Mouse (Mus musculus) kidney, adult 2 months (tissue): ENCODE data around the gene Igsf11. TPM values are rescaled to one million over a fixed set of nuclear protein-coding genes. Genes with fewer than 3 reads are reported as not detected.

ENCODE experiments used
- DNase-seq: peaks from one replicate; pipeline ENCODE4 v3.0.0; 2021
- H3K27ac ChIP-seq: fragments of 200-500 bp; 2 replicates; pipeline ENCODE4 v1.5.1; 2012; ENCODE audit warnings: low read depth, low read length, control low read depth, inconsistent platforms; ENCODE audit not compliant: insufficient read depth
- H3K27me3 ChIP-seq: fragments of 200-500 bp; replicated peaks from 2 replicates; pipeline ENCODE4 v1.6.1; 2012; ENCODE audit warnings: mild to moderate bottlenecking, moderate library complexity, low read length, inconsistent platforms; ENCODE audit not compliant: control insufficient read depth, insufficient read depth
- H3K36me3 ChIP-seq: fragments of 200-500 bp; 2 replicates; pipeline ENCODE4 v1.6.1; 2012; ENCODE audit warnings: mild to moderate bottlenecking, moderate library complexity, low read length, inconsistent platforms; ENCODE audit not compliant: control insufficient read depth, insufficient read depth
- H3K4me1 ChIP-seq: fragments of 200-500 bp; 2 replicates; pipeline ENCODE4 v1.6.1; 2011; ENCODE audit warnings: low read length; ENCODE audit not compliant: control insufficient read depth, insufficient read depth
- H3K4me3 ChIP-seq: fragments of 200-500 bp; 2 replicates; pipeline ENCODE4 v1.5.1; 2011; ENCODE audit warnings: mild to moderate bottlenecking, low read depth, low read length, control low read depth; ENCODE audit not compliant: insufficient read depth
- CTCF ChIP-seq: fragments of 200-500 bp; conservative IDR thresholded peaks from 2 replicates; pipeline ENCODE4 v1.5.1; 2011; ENCODE audit warnings: low read depth, mild to moderate bottlenecking, control low read depth, low read length, moderate library complexity, mixed read lengths; ENCODE audit not compliant: insufficient read depth, insufficient read length
- POLR2A ChIP-seq: fragments of 200-500 bp; IDR thresholded peaks from one replicate; pipeline ENCODE4 v1.6.1; 2011; ENCODE audit warnings: low read depth, low read length, control low read depth
- WGBS: fragments of 180-500 bp; shearing (Covaris S2); methylation state at CpG from one replicate; pipeline ENCODE4 v1.1.7; 2018; 5-methylcytosine and 5-hydroxymethylcytosine counted together
- polyA plus RNA-seq: library from polyadenylated mRNA; depleted of rRNA; stranded (reverse); fragments of >200 nt; gene quantifications from 2 replicates; pipeline ENCODE4 v1.2.3, GENCODE M21; 2012

Gene Igsf11
- polyA plus RNA-seq, 1 experiment, result 79.1 TPM

GRCm38 (mm10) chr16:38947141-38947879 is 54.8 kb downstream of the Igsf11 start:
- no peak for DNase-seq
- WGBS, result 76% methylated on average over 7 of the region's 7 CpGs
- TF ChIP-seq CTCF (no peak), POLR2A (no peak)

GRCm38 (mm10) chr16:38948441-38948840 is 56.0 kb downstream of the Igsf11 start:
- 67% methylated on average over 5 of the region's 5 CpGs for WGBS

More at GRCm38 (mm10) chr16:38947141-38947879, 54.8 kb downstream of the Igsf11 start:
- no peak overlapping the region for H3K4me3 ChIP-seq
- no peaks in the 10 kb centered on the region for H3K36me3 ChIP-seq
- H3K4me1 ChIP-seq, result peaks cover 26% of the 10 kb centered on the region
- H3K27ac ChIP-seq, result peak overlapping the region; percentile 44
- H3K27me3 ChIP-seq, result no peaks in the 10 kb centered on the region

DNA sequence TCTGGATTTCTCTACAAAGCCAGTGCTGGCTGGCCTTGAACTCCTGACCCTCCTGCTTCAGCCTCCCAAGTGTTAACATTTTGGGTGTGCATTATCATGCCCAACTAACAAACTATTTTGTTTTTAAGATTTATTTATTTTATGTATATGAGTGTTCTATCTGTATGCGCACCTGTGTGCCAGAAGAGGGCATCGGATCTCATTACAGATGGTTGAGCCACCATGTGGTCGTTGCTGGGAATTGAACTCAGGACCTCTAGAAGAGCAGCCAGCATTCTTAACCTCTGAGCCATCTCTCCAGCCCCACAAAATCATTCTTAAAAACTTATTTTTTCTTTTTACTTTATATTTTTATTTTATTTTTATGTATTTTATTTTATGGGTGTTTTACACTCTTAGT is 60.4 kb downstream of the Igsf11 start:
- TF ChIP-seq POLR2A (no peak), CTCF (0 out of 2 replicates have a peak, but pooled peaks have one; percentile 15)
- H3K27ac ChIP-seq, result no peak overlapping the region
- no peak for DNase-seq
- no peaks in the 10 kb centered on the region for H3K27me3 ChIP-seq
- H3K36me3 ChIP-seq, result no peaks in the 10 kb centered on the region
- 94% methylated on average over 3 of the region's 3 CpGs for WGBS
- peaks cover under 1% of the 10 kb centered on the region; the same call in 1 of the 2 replicates for H3K4me1 ChIP-seq
- no peak overlapping the region for H3K4me3 ChIP-seq

More at GRCm38 (mm10) chr16:38948441-38948840, 56.0 kb downstream of the Igsf11 start:
- Histone ChIP-seq H3K27ac (peak overlapping the region; percentile 8), H3K27me3 (no peaks in the 10 kb centered on the region), H3K36me3 (no peaks in the 10 kb centered on the region), H3K4me3 (no peak overlapping the region), H3K4me1 (peaks cover 26% of the 10 kb centered on the region)
- TF ChIP-seq POLR2A (no peak), CTCF (no peak)
- no peak for DNase-seq

GRCm38 (mm10) chr16:38953821-38954220 is 61.4 kb downstream of the Igsf11 start:
- 88% methylated on average over 6 of the region's 6 CpGs for WGBS
- no peak overlapping the region for H3K4me3 ChIP-seq
- no peaks in the 10 kb centered on the region for H3K36me3 ChIP-seq
- no peaks in the 10 kb centered on the region; the same call in 1 of the 2 replicates for H3K4me1 ChIP-seq
- no peak for DNase-seq
- H3K27ac ChIP-seq, result no peak overlapping the region
- TF ChIP-seq CTCF (no peak), POLR2A (no peak)
- H3K27me3 ChIP-seq, result no peaks in the 10 kb centered on the region

- no peak for DNase-seq
- WGBS, result 85% methylated on average over 16 of the region's 16 CpGs
Observed at GRCm38 (mm10) chr16:38954501-38955288, 62.2 kb downstream of the Igsf11 start.

GRCm38 (mm10) chr16:38955296-38955695 is 62.8 kb downstream of the Igsf11 start:
- 87% methylated on average over 5 of the region's 5 CpGs for WGBS
- TF ChIP-seq POLR2A, result no peak
- TF ChIP-seq CTCF, result no peak
- no peak for DNase-seq
- H3K4me1 ChIP-seq, result no peaks in the 10 kb centered on the region; the same call in 1 of the 2 replicates
- H3K27me3 ChIP-seq, result no peaks in the 10 kb centered on the region
- H3K27ac ChIP-seq, result no peak overlapping the region
- no peak overlapping the region for H3K4me3 ChIP-seq
- no peaks in the 10 kb centered on the region for H3K36me3 ChIP-seq

More at GRCm38 (mm10) chr16:38954501-38955288, 62.2 kb downstream of the Igsf11 start:
- TF ChIP-seq CTCF (no peak), POLR2A (no peak)
- Histone ChIP-seq H3K27me3 (no peaks in the 10 kb centered on the region), H3K4me3 (no peak overlapping the region), H3K36me3 (no peaks in the 10 kb centered on the region), H3K27ac (no peak overlapping the region), H3K4me1 (no peaks in the 10 kb centered on the region; the same call in 1 of the 2 replicates)

GRCm38 (mm10) chr16:38958801-38959200 is 66.3 kb downstream of the Igsf11 start:
- TF ChIP-seq POLR2A (no peak), CTCF (no peak)
- no peak for DNase-seq
- no peak overlapping the region for H3K4me3 ChIP-seq

More at GRCm38 (mm10) chr16:38958801-38959200, 66.3 kb downstream of the Igsf11 start:
- 66% methylated on average over 9 of the region's 9 CpGs for whole genome bisulfite sequencing
- H3K27me3 ChIP-seq, result no peaks in the 10 kb centered on the region
- H3K36me3 ChIP-seq, result no peaks in the 10 kb centered on the region
- H3K27ac ChIP-seq, result no peak overlapping the region
- no peaks in the 10 kb centered on the region; the same call in 1 of the 2 replicates for H3K4me1 ChIP-seq
